Mouse (Mus musculus) WW6 (cell line): ENCODE data around the gene F2.

Experiments used
- DNase-seq: peaks from one replicate; pipeline ENCODE4 v3.0.0-alpha.2; 2013; ENCODE audit warnings: low read depth, low spot score

F2 gene

GRCm38 (mm10) chr2:91636229-91636628, at the start of gene F2:
Gene F2, minus strand, starts transcription at chr2:91636414.
- no peak for DNase-seq

DNA sequence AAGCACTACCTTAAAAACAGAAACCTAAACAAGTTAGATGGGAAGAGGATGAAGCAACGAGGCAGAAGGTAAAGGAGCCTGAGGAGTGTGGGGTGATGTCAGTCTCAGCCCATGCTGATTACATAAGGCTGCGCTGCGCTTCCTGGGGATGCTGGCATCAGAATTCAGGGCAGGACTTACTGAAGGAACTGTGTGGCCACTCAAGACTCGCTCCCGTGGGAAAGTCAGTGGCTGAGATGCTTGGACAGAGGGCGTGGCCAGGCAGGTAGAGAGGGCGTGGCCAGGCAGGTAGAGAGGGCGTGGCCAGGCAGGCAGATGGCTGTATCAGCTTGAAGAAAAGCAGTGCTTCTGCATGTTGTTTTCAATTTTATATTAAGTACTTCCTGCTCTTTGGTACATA, 47.7 kb upstream of the F2 start:
- no peak for DNase-seq

GRCm38 (mm10) chr2:91682850-91683249, 46.6 kb upstream of the F2 start:
- DNase-seq: peak; percentile 49

GRCm38 (mm10) chr2:91676961-91677360, 40.7 kb upstream of the F2 start:
- DNase-seq: no peak

DNA sequence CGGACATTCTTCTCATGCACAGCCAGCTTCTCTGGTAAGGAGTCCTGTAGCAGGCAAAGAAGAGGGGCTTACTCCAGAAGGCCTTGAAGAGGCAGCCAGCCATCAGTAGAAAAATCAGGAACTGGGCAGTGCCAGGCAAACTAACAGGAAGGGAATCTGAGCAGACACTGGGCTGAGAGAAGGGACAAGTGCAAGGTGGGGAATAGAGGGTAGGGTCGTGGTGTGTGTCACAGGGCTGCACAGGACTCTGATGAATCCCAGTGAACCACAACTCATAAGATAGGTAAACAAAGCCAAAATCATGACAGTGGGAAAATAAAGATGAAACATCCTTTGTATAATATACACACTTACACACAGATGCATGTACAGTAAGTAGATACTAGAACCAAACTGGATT, 40.2 kb upstream of the F2 start:
- DNase-seq: no peak

DNA sequence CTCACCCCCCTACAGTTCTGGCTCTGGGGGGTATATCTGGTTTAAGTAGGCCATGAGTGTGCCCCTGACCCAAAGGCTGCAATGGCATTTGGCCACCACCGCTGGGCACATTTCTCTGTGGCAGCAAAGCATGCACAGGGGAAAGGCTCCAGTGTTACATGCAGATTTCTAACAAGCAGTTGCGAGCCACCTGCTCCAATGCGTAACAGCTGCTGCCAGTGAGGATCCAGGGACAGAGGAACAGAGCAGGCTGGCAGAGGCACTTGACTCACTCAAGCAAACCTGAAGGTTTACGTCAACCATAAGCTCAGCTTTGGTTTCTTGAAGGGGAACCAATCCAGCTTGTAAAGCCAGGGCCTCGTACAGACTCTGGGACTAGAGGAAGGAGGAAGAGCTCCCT, 38.7 kb upstream of the F2 start:
- no peak for DNase-seq

GRCm38 (mm10) chr2:91673587-91673986, 37.4 kb upstream of the F2 start:
- no peak for DNase-seq

DNA sequence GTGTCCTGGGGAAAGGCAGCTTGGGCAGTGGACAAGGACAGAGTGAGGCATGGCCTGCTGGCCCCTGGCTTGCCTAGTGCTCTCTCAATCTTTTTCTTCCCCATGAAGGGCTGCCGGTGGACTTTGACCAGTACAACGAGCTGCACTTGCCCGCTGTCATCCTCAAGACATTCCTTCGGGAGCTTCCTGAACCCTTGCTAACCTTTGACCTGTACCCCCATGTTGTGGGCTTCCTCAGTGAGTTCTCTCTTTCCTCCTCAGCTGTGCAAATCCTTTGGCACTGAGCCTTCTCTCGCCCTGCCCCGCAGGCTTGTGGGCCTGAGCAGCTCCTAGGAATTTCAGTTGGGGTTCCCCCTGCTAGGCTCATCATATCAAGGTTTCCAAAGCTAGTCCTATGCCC, 33.8 kb upstream of the F2 start:
- DNase-seq: no peak

- no peak for DNase-seq
These were observed 33.1 kb upstream of the F2 start for GRCm38 (mm10) chr2:91669326-91669725.

DNA sequence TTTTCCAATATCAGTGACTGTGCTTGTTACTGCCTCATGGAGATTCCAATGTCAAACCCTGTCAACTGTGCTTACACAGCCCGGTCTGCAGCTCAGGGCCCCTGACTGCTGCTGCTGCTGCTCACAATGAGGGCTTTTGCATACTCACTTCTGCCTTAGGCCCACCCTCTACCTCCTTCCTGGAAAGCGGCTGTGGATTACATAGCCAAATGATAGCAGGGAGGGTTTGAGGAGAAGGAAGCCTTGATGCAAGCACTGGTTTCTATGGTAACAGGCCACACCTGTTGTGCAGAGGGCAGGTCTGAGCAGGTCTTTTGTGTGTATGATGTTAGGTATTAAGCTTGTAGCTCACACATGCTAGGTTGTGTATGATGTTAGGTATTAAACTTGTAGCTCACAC, 31.5 kb upstream of the F2 start:
- DNase-seq: no peak

DNA sequence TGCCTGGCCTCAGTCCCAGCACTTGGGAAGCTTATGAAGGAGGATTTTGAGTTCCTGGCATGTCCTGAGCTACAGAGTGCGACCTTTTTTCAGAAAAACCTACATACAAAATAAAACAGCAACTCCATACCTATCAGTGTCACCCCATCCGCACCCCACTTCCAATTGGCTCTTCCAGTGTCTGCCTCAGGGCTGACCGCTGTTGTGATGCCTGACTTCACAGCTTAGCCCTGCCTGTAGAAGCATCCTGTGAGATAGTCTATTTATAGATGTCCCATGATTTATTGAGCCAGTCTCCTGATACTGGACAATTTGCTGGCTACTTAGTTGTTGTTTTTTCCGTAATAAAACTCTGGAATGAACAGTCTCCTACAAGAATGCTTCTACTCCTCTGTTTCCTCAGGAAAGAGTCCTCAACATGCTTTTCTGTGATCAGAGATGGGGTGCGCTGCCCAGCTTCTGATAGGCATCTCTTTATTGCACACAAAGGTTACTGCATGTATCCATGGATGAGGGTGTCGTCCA, 30.2 kb upstream of the F2 start:
- no peak for DNase-seq

- no peak for DNase-seq
These were observed 28.6 kb upstream of the F2 start for GRCm38 (mm10) chr2:91664780-91665179.

DNA sequence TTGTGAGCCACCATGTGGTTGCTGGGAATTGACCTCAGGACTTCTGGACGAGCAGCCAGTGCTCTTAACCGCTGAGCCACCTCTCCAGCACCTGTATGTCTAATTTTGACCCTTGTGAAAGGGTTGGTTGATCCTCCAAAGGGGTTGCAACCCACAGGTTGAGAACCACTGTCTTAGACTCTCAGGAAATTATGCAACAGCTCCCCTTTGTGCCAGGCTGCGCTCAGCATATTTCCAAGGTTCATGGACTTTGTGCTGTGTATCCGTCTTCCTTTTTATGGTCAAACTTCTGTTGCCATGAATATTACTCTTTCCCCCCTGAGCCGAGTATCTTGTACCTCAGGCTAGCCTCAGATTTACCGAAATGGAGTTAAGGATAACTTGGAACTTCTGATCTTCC, 24.8 kb upstream of the F2 start:
- DNase-seq: no peak

DNA sequence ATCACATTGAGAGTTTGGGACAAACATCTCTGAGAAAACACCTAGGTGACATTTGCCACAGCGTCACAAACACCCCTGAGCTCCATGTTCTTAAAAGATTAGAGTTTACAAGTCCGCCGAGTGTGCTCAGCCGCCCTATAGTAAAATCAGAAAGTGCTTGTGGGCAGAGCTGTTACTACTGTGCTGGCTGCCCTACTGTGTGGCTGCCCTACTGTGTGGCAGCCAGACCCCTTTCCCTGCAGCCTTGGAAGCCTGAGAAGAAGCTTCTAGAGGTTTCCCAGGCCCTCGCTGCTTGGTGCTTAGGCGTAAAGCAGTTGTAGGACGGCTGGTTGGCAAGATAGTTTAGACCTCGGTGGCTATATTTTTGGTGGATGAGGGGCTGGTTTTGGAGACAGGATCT, 23.4 kb upstream of the F2 start:
- DNase-seq: no peak

DNA sequence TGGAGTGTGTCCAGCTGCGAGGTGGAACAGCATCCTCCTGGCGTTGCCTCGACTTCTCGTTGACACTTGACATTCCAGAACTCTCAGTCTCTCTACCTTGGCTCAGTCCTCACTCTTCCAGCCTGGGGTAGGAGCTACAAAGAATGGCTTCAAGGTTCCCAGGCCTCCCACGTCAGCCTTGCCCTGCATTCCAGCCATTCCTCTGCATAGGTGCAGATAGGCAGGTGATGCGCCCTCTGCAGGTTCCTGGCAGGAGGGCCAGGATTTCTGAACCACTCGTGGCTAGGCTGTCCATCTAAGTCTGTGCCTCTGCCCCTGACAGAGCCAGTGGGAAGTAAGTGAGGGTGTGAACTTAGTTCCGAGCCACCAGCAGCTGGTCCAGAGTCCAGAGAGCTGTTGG, 20.6 kb upstream of the F2 start:
- peak; percentile 45 for DNase-seq

DNA sequence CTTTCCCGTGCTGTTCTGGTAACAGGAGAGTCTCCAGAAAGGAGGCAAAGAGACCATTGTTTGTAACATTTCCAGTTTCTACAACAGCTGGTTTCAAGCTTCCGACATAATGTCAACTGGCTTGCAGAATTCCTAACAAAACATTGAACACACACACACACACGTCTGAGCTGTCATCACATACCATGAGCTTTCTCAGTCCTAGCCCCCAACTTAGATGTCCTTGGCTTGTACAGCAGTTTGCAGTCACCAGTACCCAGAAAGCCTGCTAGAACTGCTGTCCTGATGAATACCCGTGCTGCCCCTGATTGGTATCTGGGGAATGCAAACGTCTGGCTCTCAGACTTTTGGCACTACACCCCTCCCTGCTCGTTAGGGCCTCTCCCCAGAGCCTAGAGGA, 19.6 kb upstream of the F2 start:
- no peak for DNase-seq

- no peak for DNase-seq
These were observed 19.2 kb upstream of the F2 start for GRCm38 (mm10) chr2:91655388-91655787.

DNA sequence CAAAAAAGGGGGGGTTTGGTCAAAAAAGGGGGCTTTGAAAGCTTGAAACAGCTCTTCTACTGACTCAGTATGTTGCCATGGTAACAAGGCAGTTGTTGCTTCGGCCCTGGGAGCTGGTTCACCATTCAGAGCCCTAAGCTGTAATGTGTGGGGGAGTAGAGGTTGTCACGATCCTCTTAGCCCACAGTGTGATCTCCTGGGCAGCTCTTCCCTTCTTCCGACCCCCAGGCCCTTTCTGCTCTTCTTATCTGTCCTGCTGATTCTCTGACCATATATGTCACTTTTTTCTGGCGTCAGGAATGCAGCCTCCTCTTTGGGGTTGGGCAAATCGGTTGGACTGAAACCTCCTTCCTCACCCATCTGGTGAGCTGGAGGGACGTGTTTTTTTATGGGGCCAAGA, 16.6 kb upstream of the F2 start:
- DNase-seq: no peak

GRCm38 (mm10) chr2:91651458-91652258, 15.4 kb upstream of the F2 start:
- no peak for DNase-seq

GRCm38 (mm10) chr2:91650360-91650995, 14.3 kb upstream of the F2 start:
- DNase-seq: no peak

GRCm38 (mm10) chr2:91649553-91650359, 13.5 kb upstream of the F2 start, which contains the start of the genes Zfp408 and Arhgap1:
Gene Zfp408, minus strand, starts transcription at chr2:91649791.
Gene Arhgap1, plus strand, starts transcription at chr2:91649860.
- DNase-seq: peak; percentile 93

DNA sequence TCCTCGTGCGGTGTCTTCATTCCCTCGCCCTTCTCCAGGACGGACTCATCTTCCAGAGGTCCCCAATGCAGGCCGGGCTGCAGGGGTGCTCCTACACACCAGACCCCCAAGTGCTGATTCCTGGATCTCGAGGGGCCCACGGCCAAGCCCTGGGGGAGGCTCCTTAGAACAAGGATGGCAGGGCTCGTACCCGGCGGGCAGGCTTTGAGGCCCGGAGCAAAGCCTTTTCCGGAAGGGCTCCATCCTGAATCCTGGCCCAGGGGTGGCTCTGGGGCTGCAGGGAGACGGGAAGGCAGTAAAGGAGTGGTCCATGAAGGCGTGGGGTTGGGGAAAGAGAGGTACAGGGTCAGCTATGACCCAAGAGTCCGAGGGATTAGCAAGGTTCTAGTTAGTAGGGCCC, 12.9 kb upstream of the F2 start:
- DNase-seq: no peak
